Mouse (Mus musculus) liver, adult 2 months (tissue): ENCODE data around the gene Nudt3.

Source experiments
- CTCF ChIP-seq: fragments of 200-500 bp; IDR thresholded peaks from 2 replicates; pipeline ENCODE4 v1.5.1; 2011; ENCODE audit warnings: low read depth, low read length, control low read depth
- POLR2A ChIP-seq: fragments of 200-500 bp; IDR thresholded peaks from 2 replicates; pipeline ENCODE4 v1.6.1; 2011; ENCODE audit warnings: low read length, control low read depth; ENCODE audit not compliant: insufficient read depth; ENCODE audit errors: extremely low read depth

GRCm38 (mm10) chr17:27615388-27615787 is 7.9 kb downstream of the Nudt3 start:
- TF ChIP-seq CTCF (no peak), POLR2A (no peak)
